Mouse (Mus musculus) gastrocnemius, postnatal 10 days (tissue): ENCODE data around the gene Henmt1. TPM values are rescaled to one million over a fixed set of nuclear protein-coding genes. Genes with fewer than 3 reads are reported as not detected.
A peak's percentile ranks its signal among the peaks of the same experiment; 100 is the strongest.

ENCODE experiments used
- DNase-seq: peaks from one replicate; pipeline ENCODE4 v3.0.0; 2021; ENCODE audit warnings: mixed read lengths
- total RNA-seq, 2 experiments: library from RNA; stranded (reverse); gene quantifications; 2 replicates each; pipeline ENCODE4 v1.2.3; 2021

Gene Henmt1
- total RNA-seq, 2 experiments from 2014 or later, result not detected

GRCm38 (mm10) chr3:108940001-108940633 lies 444 bp downstream of the Henmt1 start, which contains the start of gene Gm9857:
Gene Gm9857, minus strand, starts transcription at chr3:108940445.
- DNase-seq, result peak; percentile 15

DNA sequence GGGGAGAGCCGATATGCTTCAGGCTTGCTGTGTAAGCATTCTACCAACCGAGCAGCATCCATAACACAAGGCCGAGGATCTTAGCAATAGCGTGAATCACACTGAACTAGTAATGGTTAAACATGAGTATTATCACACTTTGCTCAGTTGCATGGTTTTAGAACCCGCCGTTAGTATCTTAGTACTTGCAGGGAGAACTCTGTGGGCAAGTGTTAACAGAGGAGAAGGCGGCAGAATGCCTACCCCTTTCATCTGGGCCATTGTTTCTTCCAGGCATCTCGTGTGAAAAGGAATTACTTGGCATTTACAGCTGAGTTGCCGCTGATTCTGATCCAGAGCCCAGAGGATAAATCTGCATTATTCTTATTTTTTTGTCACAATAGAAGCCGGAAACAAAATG lies 1.3 kb downstream of the Henmt1 start:
- no peak for DNase-seq

DNA sequence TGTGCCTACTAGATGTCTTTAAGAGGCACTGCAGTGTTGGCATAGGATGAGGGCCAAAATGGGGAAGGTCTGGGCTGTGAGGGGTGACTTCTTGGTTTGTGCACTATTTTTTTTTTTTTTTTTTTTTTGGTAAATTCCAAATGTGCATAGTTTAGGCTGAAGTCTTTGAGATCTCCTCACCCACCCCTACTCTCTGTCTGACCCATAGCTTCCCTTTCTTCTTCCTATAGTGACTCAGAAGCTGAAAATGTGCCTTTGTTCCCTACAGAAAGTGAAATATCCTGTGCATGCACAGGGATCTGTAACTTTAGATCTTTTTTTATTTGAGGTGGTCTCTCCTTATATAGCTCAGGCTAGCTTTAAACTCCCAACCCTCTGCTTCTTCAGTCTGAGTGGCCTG lies 18.3 kb downstream of the Henmt1 start:
- DNase-seq, result no peak

GRCm38 (mm10) chr3:108959680-108960295 lies 20.1 kb downstream of the Henmt1 start:
- no peak for DNase-seq

GRCm38 (mm10) chr3:108961226-108961625 lies 21.6 kb downstream of the Henmt1 start:
- no peak for DNase-seq

GRCm38 (mm10) chr3:108961655-108962054 lies 22.0 kb downstream of the Henmt1 start:
- DNase-seq, result no peak

DNA sequence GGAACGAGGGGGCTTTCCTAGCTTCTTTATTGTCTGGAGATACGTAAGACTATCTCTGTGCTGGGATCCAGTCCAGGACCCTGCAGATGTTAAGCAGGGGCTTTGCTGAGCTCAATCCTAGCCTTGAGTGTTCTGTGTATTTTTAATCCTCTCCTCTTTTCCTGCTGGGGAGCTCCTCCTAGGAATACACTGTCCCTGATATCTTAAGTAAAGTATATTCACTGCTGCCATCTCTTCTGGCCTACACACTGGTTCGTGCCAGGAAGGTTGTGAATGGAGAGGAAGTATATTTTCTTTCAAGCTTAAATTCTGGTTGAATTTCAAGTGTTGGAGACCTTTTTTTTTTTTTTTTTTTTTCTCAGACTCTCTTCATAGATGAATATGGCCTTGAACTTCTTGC lies 23.6 kb downstream of the Henmt1 start:
- no peak for DNase-seq

DNA sequence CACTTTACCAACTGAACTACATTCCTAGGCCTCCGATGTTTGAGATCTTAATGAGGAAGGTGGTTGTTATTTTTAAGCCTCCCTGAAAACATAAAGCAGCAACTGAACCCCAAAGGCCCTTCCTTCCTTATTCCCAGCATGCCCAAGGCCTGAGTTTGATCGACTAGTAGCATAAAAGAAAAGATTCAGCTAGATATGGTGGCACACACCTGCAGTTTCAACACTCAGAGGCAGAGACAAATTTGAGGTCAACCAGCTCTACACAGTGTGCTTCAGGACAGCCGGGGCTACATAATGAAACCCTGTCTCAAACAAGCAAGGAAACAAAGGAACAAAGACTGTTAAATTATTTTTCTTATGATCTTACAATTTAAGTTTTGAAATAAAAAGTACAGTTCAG lies 24.1 kb downstream of the Henmt1 start:
- no peak for DNase-seq

GRCm38 (mm10) chr3:108964361-108965044 lies 24.8 kb downstream of the Henmt1 start:
- DNase-seq, result no peak

DNA sequence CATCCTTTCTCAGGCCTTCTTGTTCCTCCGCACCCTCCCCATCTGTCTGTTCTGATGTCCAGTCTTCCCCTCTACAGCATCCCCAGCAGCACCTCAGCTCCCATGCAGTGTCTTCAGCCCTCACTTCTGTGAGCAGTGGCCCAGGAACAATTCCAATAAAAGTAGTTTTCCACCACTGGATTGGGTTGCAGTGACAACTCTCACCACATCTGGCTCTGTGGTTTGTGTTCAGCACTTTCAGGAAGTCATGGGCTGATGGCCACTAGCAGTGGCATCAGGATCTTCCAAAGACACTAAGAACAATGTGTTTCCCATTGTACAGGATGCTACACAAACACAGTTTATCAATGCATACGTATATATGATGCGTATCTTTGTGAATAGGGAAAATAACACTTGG lies 26.4 kb downstream of the Henmt1 start:
- DNase-seq, result no peak

DNA sequence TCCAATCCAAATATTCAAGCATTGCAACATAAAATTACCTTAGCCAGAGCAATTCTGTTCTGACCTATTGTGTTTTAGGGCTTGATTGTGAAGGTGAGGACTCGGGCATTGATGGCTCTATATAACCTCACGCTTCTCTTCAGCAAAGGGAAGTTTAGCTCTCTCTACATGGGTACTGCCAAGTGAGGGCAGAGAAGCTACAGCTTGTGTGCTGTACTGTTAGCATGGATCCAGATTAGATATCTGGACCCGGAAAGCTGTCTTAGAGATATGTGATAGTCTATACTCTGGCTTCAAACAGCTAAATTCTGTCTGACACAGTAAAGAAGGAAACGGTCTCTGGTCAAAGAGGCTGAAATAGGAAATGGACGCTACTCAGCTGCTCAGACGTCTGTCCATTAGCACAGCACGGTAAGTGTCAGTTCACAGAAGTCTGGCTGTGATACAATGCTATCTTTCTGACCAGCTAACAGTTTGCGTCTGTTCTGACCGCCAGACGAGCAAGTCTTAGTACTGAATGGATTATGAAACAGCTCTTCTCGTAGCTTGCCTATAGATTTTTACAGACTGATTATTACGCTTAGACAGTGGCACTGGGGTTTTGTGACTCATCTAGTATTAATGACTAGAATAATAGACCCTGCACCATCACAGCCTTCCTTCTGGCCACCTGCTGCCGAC lies 34.4 kb downstream of the Henmt1 start:
- DNase-seq, result no peak

GRCm38 (mm10) chr3:108974920-108975485 lies 35.3 kb downstream of the Henmt1 start:
- DNase-seq, result no peak

DNA sequence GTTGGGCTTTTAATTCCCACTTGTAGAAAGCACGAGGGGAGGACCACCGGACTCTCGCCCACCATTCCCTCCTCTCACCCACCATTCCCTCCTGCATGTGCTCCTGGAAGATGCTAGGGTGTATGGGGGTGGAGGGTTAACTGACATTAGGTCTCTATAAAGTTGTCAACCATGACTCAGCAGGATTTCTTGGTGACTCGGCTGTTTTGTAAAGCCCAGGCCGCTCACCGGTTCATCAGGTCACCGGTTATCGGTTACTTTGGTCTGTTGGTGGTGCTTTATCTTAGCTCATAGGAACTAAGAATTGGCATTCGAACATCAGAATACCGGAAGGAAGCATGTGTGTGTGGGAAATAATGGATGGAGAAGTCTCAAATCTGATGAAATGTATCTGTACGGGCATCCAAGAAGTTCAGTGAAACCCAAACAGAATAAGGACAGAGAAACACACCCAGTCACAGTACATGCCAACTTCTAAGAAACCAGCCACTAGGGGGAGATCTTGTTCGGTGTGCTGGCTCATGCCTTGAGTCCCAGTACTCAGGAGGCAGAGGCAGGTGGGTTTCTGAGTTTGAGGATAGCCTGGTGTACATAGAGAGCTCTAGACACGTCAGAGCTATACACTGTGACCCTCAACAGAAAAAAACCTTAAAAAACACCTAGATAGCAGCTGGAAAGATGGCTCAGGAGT lies 37.8 kb downstream of the Henmt1 start:
- no peak for DNase-seq

- DNase-seq, result no peak
Observed at GRCm38 (mm10) chr3:108981946-108982345, 42.3 kb downstream of the Henmt1 start.

GRCm38 (mm10) chr3:108983989-108984388 lies 44.3 kb downstream of the Henmt1 start:
- DNase-seq, result no peak

GRCm38 (mm10) chr3:108986534-108986933 lies 46.9 kb downstream of the Henmt1 start:
- DNase-seq, result no peak

GRCm38 (mm10) chr3:108987009-108987659 lies 47.5 kb downstream of the Henmt1 start:
- no peak for DNase-seq

- DNase-seq, result peak; percentile 35
Observed at GRCm38 (mm10) chr3:108989971-108990548, 50.4 kb downstream of the Henmt1 start.

GRCm38 (mm10) chr3:108994477-108994876 lies 54.8 kb downstream of the Henmt1 start:
- no peak for DNase-seq

DNA sequence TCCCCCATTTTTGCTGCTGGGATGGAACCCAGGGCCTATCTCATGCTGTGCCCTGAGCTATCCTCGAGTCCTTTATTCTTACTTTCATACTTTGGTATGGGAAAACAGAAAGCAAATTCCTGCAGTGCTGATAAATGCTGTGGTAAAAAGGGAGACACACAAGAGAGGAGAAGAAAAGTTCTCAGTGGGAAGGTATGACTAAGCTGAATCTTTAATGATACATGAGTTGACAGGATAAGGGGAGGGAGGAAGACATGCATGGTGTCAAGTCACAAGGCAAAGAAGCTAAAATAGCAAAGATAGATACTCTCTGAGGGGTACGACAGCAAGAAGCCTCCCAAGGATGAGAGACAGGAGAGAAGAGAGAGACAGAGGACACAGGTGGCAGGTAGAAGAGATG lies 55.7 kb downstream of the Henmt1 start:
- DNase-seq, result no peak

GRCm38 (mm10) chr3:108997284-108997683 lies 57.6 kb downstream of the Henmt1 start:
- DNase-seq, result no peak
